Mouse (Mus musculus) thymus, postnatal 25 days (tissue): ENCODE data around the gene Erh.

Experiments used
- DNase-seq: peaks from one replicate; pipeline ENCODE4 v3.0.0; 2022

The Erh gene

DNA sequence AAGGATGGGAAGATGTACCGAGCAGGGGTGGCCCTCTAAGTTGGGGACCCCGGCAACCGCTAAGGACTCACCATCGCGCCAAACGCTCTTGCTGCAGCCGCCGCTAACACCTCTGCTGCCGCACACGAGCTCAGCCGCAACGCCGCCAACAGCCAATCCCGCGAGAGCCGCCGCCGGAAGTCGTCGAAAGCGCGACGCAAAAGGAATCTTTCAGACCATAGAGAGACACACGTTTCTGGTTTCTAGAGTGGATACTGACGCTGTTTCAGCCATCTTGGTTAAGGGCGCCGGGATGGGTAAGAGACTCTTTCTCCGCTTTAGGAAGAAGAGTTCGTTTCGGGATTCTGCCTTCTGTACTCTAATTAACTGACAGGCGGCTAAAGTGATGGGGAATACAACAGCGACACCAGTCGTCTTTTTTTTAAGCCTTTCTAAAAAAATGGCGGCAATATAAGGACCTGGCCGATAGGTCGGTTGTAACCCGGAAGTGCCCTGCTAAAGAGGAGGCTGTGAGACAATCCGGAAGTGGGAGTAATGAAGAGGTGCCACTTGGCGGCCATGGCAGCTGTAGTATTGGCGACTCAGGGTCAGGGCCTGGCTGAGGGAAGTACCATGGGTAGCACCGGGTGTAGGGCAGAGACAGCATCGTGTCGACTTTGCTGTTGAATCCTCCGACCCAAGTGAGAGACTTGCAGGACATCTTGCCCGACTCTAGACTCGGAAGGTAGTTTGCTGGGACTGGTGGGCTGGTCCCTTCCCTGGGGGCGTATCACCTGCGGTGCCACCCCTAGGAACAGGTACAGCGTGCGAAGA is at the start of gene Erh, which contains the start of gene Slc39a9:
Gene Erh (minus strand): TSS at position 649 of the 813 bp plus-strand sequence.
Gene Slc39a9 (plus strand): TSS at position 191 of the 813 bp plus-strand sequence.
- peak; percentile 92 for DNase-seq

GRCm38 (mm10) chr12:80693700-80694099 is 49.6 kb upstream of the Erh start:
- no peak for DNase-seq

DNA sequence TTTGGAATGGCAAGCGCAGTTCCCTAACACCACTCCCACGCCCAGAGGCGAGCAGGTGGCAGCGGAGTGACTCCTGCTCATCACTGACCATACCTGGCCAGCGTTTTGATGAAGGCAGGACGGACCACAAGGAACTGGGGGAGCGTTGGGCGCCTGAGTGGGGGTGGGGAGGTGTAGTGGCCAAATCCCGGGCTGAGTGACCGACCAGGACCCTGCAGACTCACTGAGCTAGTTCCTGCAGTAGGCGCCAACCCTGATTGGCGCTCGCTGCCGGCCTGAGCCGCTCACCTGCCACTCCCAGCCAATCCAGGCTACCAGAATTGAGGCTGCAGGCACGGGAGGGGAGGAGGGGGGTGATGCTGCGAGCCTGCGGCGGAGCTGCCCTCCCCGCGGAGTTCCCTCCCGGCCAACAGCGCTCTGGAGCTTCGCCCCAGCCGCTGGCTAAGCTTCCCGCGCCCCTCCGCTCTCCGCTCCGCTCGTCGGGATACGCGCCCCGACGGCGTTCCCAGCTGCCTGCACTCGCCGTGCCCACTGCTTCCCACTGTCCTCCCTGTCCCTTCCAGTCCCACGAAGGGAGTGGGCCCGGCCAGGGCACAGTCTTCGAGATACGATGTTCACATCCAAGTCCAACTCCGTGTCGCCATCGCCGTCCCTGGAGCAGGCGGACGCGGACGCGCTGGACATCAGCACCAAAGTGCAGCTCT is 48.3 kb upstream of the Erh start, which contains the start of gene Plekhd1:
Gene Plekhd1 (plus strand): TSS at position 323 of the 704 bp plus-strand sequence.
- no peak for DNase-seq

- DNase-seq, result no peak
These were observed 47.5 kb upstream of the Erh start for GRCm38 (mm10) chr12:80691671-80692091.

DNA sequence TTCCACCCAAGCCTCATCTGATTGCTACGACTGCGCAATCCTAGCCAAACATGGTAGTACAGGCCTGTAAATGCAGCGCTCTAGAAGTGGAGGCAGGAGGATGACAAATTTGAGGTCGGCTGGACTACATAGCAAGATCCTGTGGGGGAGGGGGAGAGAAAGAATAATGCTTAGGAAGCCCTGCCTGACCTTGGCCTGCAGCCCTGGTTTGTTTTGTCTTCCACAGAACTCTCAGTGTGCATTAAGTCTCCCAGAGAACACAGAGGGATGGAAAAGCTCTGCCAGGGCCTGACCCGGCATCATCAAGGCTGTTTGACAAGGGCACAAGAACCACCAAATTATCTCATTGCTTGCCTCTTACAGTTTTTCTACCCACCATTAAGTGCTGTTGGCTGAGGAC is 45.6 kb upstream of the Erh start:
- no peak for DNase-seq

- no peak for DNase-seq
These were observed 43.7 kb upstream of the Erh start for GRCm38 (mm10) chr12:80687788-80688211.

- DNase-seq, result no peak
These were observed 40.2 kb upstream of the Erh start for GRCm38 (mm10) chr12:80684316-80684715.

DNA sequence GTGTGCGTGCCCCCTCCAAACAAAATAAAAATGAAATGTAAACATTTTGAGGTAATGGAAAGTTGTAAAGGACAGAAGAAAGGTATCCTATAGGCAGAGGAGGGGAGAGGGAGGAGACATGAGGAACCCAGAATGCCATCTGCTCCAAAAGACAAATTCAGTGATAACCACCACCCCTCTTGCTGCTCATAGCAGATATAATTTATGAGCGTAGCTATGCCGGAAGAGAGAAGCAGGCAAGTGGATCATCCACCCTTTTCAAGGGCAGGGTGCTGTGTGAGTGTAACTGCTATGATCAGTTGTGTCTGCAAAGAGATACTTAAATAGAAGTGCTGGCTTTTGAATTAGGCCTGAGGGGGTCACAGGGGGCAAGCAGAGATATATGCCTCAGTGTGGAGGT is 39.4 kb upstream of the Erh start:
- no peak for DNase-seq

GRCm38 (mm10) chr12:80681340-80681739 is 37.2 kb upstream of the Erh start:
- DNase-seq, result peak; percentile 22

- peak; percentile 53 for DNase-seq
These were observed 29.0 kb upstream of the Erh start for GRCm38 (mm10) chr12:80673170-80673569.

DNA sequence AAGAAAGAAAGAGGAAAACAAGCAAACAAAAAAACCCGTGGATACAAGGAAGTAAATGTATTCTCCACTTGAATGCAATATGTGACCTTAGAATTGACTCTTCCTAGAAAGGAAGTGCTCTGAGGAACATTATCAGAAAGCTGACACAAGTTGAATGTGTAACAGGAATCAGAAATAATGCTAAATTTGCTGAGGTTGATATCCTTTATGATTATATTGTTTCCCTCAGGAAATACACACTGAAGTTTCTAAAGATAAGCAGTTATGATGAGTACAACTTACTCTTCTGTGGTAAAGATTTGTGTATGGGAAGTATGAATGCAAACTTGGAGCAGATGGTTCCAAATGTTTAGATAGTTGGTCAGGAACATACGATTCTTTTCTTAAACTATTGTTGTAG is 24.2 kb upstream of the Erh start:
- no peak for DNase-seq

DNA sequence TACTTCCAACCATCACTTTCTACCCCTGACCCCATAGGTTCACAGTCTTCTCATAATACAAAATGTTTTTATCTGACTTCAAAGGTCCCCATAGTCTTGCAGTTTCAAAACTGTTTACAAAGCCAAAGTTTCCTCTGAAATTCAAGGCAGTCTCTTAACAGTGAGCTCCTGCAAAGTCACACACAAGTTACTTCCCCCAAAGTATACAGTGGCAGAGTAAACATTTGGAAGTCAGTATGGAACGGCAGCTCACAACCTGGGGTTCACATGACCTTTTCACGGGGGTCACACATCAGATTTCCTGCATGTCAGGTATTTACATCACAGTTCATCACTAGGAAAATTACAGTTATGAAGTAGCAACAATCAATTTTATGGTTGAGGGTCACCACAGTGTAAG is 19.8 kb upstream of the Erh start:
- no peak for DNase-seq

GRCm38 (mm10) chr12:80662322-80662721 is 18.2 kb upstream of the Erh start:
- no peak for DNase-seq

- no peak for DNase-seq
These were observed 14.5 kb upstream of the Erh start for GRCm38 (mm10) chr12:80658661-80659060.

DNA sequence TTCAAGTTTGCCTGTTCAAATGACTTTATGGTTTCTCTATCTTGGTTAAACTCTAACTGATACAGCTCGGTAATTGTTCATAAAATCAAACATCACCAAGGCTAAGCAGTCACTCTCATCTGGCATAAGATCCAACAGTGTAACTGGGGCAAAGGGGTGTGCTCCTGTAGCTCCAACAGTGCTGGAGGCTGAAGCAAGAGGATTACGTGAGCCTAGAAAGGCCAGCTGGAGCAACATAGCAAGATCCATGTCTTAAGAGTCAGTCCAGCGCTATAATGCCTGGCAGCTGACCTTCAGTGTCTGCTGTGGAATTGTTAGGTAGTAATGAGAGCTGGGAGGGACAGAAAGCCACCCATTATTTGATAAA is 10.5 kb upstream of the Erh start:
- DNase-seq, result no peak

DNA sequence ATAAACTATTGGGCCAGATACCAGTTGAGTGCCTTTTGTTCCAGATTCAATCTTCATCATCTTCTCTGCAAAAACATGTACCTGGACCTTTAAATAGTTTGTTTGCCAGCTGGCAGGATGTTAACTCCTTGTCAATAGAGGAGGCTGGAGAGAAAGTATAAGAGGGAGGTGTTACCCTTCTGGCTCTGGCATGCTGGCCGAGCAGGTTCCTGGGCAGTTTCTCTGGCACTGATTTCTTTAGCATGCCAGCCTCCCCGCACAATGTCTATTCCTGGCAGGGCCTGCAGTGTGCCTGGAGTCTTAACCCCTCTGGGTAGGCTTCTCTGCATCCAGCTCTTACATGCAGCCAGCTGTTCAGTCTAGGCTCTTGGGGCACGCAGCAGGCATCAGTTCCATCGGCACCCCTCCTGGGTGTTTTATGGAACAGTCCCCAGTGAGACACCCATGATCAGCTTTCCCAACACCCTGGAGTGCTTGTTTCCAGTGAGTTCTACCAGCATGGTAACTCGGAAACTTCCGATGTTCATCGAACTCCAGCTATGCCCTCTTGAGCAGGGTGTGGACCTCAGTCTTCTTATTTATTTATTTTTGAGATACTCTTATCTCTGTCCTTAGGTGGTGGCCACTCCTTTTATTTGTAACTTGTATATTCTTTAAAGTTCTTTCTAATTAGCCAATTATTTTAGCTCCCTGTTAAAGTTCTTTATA is 10.0 kb upstream of the Erh start:
- DNase-seq, result no peak

DNA sequence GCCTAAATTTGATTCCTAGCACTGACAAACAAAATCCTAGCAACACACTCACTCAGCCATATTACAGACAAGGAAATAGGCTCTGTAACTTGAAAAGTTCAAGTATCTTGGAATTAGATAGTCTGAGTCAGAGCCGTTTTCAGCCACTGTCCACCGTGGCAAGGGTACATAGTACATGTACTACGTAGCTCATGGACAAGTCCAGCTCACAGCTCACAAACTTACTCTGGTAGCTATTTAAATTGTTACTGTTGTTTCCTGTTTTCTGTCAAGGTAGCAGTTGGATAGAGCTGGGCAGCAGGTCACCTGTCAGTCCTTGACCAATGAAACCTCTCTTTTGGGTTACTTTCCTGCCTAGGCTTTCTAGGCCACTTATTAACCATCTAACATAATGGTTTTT is 2.2 kb upstream of the Erh start:
- no peak for DNase-seq

DNA sequence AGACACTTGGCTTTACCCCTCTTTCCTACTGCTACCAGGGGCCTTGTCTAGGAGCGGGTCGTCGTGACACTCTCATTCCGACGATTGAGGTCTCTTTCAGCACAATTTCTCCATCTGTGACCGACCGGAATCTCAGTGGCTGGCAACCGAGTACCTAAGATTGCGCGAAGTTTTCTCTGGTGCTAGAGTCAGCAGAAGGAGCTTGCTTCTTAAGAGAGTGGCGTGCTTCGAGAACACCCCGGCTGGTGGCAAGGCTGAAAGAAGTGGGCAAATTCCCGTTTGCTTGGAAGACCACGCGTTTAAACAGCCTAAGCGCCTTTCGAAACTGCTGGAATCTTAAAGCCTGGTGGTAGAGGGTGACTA is 346 bp upstream of the Erh start:
- DNase-seq, result no peak

DNA sequence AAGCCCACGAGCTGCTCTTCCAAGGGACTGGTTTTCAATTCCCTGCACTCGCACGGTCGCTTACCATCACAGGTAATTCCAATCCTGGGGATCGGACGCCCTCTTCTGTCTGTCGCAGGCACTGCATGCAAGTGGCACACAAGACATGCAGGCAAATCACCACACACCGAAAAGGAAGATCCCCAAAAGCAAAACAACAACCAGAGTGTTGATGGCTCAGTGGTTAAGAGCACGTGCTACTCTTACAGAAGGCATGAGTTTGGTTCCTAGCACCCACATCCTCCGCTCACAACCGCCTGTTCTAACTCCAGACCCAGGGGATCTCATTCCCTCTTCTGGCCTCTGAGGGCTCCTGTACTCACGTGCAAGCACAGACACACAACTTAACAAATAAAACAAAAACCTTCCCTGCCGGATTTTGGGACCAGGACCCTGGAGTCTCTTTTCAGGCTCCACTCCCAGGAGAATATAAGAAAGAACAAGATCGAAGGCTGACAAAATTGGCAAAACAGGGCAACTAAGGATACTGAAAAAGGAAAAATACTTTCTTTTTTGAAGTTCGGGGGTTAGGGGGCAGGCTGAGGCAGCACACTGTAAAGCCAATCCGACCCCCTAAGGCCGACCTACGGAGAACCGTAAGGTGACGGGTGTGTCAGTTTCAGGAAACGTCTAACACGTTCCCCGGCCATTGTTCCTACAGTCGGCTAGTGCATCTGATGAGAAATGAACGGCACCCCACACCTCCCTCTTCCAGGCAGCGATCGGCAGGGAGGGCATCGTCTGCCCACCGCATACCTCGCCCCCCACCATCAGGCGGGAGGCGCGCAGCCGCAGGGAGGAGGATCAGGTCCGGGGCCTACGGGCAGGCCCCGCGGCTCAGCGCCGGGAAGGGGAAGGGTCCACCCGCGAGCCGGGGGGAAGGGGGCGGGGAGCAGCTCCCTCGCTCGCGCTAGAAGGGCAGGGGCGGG is 1.1 kb downstream of the Erh start:
- DNase-seq, result peak; percentile 69

GRCm38 (mm10) chr12:80631790-80632189 is 12.4 kb downstream of the Erh start:
- no peak for DNase-seq

DNA sequence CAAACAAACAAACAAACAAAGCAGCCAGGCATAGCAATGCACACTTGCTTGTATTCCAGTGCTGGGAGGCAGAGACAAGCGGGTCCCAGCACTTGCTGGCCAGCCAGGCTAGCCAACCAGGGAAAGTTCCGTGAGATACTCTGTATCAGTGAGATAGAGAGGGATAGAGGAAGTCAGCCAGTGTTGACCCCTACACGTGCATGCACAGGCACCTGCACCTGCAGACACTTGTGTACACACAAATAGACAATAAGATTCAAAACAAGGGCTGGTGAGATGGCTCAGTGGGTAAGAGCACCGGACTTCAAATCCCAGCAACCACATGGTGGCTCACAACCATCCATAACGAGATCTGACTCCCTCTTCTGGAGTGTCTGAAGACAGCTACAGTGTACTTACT is 23.6 kb downstream of the Erh start:
- no peak for DNase-seq
